Mouse (Mus musculus): ENCODE data around the gene Gm3468. TPM values are rescaled to one million over a fixed set of nuclear protein-coding genes. Genes with fewer than 3 reads are reported as not detected.

Gm3468 gene
- polyA plus RNA-seq (2012; ENCODE audit: low replicate concordance), result not detected in 2 replicates

DNA sequence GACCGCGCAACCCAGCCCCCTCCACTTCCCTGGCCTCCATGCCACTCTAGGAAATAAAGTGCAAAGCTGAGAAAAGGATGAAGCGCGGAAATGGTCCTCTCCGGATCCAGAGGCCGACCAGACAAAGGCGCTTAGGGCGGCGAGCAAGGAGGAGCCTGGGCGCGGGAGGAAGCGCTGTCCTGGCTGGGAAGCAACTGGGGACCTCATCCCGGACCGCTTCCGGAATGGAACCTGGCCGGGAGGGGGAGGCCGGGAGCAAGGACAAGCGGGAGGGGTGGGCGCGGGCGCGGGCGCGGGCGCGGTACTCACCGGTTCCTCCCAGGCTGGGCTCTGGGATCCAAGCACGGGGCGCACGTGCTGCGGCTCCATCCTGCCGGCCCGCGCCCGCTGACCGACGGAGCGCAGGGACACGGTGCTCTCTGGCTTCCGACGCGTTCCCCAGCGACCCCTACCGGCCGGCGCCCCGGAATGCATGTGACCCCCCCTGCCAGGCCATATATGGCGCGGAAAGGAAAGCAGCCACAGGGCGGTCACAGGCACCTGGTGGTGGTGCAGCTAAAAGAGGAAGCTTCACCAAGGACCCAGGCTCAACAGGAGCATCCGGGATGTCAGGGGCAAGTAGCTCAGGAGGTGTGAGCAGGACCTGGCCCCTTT, at the start of gene Gm3468:
TSS of gene Gm3468 (minus strand) at position 394 of the 654 bp plus-strand sequence.

DNA sequence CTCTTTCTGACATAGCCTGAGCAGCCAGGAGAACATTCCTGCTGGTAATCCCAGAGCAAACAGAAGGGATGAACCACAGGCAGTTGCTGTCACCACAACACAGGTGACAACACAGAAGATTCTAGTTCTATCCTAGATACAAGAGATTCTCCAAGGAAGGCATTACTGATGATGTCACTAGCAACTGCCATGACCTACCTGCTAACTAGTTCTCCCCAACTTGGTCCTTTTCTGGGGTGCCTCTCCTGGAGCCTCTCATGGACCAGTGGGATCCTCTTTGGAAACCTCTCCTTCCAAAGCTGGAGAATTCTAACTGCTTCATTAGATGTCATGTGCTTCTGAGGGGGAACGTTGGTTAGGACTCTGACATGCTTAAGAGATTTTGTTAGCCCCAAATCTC, 17.2 kb upstream of the Gm3468 start, which contains the start of gene Gm3476:
TSS of gene Gm3476 (minus strand) at position 101 of the 400 bp plus-strand sequence.

DNA sequence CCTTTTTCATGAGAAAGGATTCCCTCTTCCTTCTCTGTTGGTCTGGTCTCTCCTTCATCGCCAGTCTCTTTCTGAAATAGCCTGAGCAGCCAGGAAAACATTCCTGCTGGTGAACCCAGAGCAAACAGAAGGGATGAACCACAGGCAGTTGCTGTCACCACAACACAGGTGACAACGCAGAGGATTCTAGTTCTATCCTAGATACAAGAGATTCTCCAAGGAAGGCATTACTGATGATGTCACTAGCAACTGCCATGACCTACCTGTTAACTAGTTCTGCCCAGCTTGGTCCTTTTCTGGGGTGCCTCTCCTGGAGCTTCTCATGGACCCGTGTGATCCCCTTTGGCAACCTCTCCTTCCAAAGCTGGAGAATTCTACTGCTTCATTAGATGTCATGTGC, 14.6 kb downstream of the Gm3468 start, which contains the start of gene Gm8206:
TSS of gene Gm8206 (minus strand) at position 101 of the 400 bp plus-strand sequence.

DNA sequence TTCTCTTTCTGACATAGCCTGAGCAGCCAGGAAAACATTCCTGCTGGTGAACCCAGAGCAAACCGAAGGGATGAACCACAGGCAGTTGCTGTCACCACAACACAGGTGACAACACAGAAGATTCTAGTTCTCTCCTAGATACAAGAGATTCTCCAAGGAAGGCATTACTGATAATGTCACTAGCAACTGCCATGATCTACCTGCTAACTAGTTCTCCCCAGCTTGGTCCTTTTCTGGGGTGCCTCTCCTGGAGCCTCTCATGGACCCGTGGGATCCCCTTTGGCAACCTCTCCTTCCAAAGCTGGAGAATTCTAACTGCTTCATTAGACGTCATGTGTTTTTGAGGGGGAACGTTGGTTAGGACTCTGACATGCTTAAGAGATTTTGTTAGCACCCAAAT, 50.3 kb downstream of the Gm3468 start, which contains the start of gene Gm6337:
TSS of gene Gm6337 (minus strand) at position 101 of the 400 bp plus-strand sequence.

Other genes starting within 250 kb of the Gm3468 start
- gene Gm8237, start 228.3 kb downstream of the Gm3468 start, polyA plus RNA-seq (2012; ENCODE audit: low replicate concordance), result not detected in 2 replicates
- not detected in 2 replicates for gene Gm3248, start 146.9 kb downstream of the Gm3468 start, polyA plus RNA-seq (2012; ENCODE audit: low replicate concordance)
- gene Gm3453, start 129.5 kb downstream of the Gm3468 start, polyA plus RNA-seq (2012; ENCODE audit: low replicate concordance), result not detected in 2 replicates
- gene Gm6337, start 50.4 kb downstream of the Gm3468 start, polyA plus RNA-seq (2012; ENCODE audit: low replicate concordance), result not detected in 2 replicates
- not detected in 2 replicates for gene Gm8206, start 14.7 kb downstream of the Gm3468 start, polyA plus RNA-seq (2012; ENCODE audit: low replicate concordance)
- gene Gm3476, start 17.1 kb upstream of the Gm3468 start, polyA plus RNA-seq (2012; ENCODE audit: low replicate concordance), result not detected in 2 replicates
- gene Gm21560, start 110.6 kb upstream of the Gm3468 start, polyA plus RNA-seq (2012; ENCODE audit: low replicate concordance), result not detected in 2 replicates
- gene Gm3411, start 178.6 kb upstream of the Gm3468 start, polyA plus RNA-seq (2012; ENCODE audit: low replicate concordance), result not detected in 2 replicates
- gene Gm21103, start 196.2 kb upstream of the Gm3468 start, polyA plus RNA-seq (2012; ENCODE audit: low replicate concordance), result not detected in 2 replicates
- gene Gm3618, start 235.0 kb upstream of the Gm3468 start, polyA plus RNA-seq (2012; ENCODE audit: low replicate concordance), result not detected in 2 replicates

Measured in hematopoietic multipotent progenitor cell, adult 10-12 weeks (in vitro differentiated cells).